Mouse (Mus musculus) G1E-ER4 (cell line): Measurements from ENCODE around the gene Ttc39a. TPM values are rescaled to one million over a fixed set of nuclear protein-coding genes. Genes with fewer than 3 reads are reported as not detected.

ENCODE experiments used
- GATA1 ChIP-seq: IDR thresholded peaks from one replicate; pipeline ENCODE4 v1.8.0; 2012; ENCODE audit warnings: low read length, inconsistent platforms
- polyA plus RNA-seq: library from polyadenylated mRNA; stranded (reverse); fragments of >175 nt; gene quantifications from 2 replicates; pipeline ENCODE4 v1.2.3, GENCODE M21; 2012

The Ttc39a gene
- polyA plus RNA-seq, 1 experiment: 7.6 TPM

DNA sequence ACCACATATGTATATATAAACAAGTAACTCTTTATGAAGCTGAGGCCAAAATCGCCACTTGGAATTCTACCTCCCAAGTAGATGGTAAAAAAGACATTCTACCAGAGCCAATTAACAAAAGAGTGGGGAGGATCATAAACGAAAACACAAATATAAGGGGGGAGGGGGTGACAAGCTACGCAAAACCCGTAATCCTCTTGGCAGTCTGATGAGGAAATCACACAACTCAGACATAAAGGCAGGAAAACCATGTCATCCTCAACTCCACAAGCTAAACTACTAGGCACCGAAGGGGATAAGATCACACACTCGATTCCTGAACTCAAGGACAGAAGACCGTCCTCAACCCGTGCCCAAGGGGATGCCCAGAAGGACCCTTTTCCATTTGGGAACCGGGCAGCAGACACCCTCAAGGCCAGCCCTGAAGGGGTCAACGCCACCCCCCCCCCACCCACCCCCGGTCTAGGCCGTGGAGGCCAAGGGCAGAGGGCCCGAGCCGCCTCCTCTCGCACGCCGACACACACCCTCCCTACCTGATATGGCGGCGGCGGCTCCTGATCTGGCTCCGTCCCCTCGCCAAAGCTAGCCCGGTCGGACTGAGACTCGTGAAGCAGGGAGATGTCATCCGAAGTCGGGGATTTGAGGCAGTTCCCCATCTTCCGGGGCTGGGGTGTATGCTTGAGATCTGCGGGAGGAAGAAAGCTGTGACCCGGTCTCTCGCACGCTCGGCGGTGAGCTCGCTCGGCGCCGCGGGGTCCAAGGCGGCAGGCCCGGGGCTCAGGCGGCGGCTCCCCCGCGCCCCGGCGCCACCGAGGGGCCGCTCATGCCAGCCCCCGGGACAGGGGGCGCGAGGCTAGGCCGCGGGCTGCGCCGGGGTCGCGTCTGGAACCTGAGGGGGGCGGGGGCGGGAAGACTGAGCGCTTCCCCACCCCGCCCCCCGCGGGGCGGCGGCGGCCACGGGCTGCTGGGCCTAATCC, 69.4 kb downstream of the Ttc39a start:
- no peak for TF ChIP-seq GATA1

DNA sequence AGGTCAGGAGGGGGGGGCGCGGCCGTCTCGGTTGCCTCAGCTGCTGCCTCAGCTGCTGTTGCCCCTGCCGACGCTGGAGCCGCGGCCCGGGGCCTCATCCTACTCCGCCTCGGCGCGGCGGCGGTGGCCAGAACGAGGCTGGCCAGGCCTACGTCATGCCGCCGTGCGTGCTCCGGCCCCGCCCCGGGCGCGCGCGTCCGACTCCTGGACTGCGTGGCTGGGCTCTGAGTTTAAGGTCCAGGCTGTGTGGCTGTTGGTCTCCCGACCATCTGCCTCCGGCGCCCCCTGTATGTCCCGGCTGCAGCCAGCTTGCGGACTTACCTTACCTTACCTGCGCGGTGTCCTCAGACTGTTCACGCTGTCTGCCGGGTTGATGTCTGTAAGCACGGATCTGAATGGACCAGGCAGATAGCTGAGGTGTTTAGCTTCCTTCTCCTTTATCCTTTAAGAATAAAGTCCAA, 70.2 kb downstream of the Ttc39a start:
- TF ChIP-seq GATA1: no peak

DNA sequence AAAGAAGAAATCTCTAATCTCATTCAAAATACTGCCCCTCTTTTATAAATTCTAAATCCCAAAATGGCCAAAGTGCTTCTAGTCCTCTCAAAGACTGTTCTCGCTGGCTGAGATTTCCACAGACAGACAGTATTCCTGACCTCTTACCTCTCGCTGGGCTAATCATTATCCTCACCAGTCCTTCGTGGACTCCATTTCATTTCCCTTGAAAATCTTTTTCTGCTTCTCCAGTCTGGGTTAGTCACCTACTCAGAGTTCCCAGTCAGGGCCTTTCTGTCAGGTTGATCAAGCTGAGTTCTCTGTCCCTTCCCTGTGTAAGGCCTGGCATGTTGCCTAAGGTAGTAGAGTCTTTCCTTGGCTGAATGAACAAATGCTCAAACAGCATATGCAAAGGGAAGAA, 71.0 kb downstream of the Ttc39a start:
- TF ChIP-seq GATA1: no peak

DNA sequence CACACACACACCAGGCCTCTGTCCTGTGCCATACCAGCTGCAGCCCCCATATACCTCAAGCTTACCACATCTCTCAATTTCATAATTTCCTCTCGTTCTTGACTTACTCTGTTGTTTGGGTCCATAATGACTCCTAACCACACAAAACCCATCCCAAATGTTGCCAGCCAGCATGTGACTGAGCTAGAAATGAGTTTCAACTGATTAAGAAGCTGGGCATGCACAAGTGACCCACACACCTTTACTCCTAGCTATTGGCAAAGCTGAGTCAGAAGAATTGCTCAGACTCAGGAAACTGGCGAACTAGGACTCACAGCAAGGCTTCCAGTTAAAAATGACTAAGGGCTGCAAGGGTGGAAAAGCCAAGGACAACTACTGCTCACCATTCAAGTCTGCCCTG, 75.0 kb downstream of the Ttc39a start:
- TF ChIP-seq GATA1: no peak

GRCm38 (mm10) chr4:109482701-109483100, 76.3 kb downstream of the Ttc39a start:
- no peak for TF ChIP-seq GATA1

DNA sequence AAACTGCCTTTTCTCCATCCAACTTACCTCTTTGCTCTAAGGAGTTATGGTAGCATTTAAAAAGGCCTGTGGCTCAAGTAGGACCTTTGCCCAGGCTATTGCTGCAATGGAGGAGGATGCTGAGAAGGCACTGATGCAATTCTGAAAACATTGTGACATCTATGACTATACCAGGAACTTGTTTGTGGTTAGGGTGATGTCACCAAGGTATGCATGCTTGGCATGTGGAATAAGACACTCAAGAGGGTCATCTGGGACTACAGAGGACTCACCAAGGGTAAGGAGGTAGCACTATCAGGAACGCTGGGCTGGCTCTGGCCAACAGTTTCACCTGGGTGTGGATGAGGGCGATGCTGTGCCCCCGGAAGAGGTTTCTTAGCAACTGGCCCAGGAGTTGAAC, 78.2 kb downstream of the Ttc39a start, which contains the start of gene Rnf11:
Gene Rnf11, minus strand, starts transcription at position 108 of the 400 bp plus-strand sequence.
- no peak for TF ChIP-seq GATA1

- no peak for TF ChIP-seq GATA1
These were observed 82.4 kb downstream of the Ttc39a start for GRCm38 (mm10) chr4:109488812-109489211.

- TF ChIP-seq GATA1: no peak
These were observed 87.2 kb downstream of the Ttc39a start for GRCm38 (mm10) chr4:109493581-109493980.

Other genes with a start within 250 kb of the Ttc39a start
- gene Osbpl9, start 204.4 kb upstream of the Ttc39a start, polyA plus RNA-seq: 3.4 and 5.4 TPM in 2 replicates
- gene Calr4, start 172.1 kb upstream of the Ttc39a start, polyA plus RNA-seq: 0.22 and 0.48 TPM in 2 replicates
- 8.5 and 11.2 TPM in 2 replicates for gene Eps15, start 126.4 kb upstream of the Ttc39a start, polyA plus RNA-seq
- gene Rnf11, start 78.1 kb downstream of the Ttc39a start, polyA plus RNA-seq: 13.8 and 18.9 TPM in 2 replicates
- gene 4930522H14Rik, start 124.7 kb downstream of the Ttc39a start, polyA plus RNA-seq: not detected in 2 replicates